Comparison of ENCODE assay signal across 41 mouse cellular contexts in genomic region chr17:38026297-38026696, GRCm38 (mm10). TPM values are rescaled to one million over a fixed set of nuclear protein-coding genes. Genes with fewer than 3 reads are reported as not detected.
DNase-seq lines count a peak whose midpoint lies in the region; ATAC-seq and TF ChIP-seq lines count a peak whose summit lies in the region.
"Had no signal": no experiment of that assay in that cellular context is flagged by ENCODE, and none has a peak within 500 bp of the region (broad histone marks: within the 10 kb centered on the region; RNA-seq: fewer than 3 reads in every experiment).

No protein-coding gene starts in this region.

- ATAC-seq in liver, embryonic 11.5 days (replicated peaks; ENCODE audit: low FRiP score), result peak; percentile 47; the same call in 1 of the 2 replicates
- ATAC-seq in liver, embryonic 12.5 days, result no peak
- ATAC-seq: activated CD4-positive, CD25-positive, alpha-beta regulatory T cell, adult 4 months; CD4-positive, CD25-positive, alpha-beta regulatory T cell, adult 4 months; forebrain, embryonic 15.5 days; intestine, embryonic 16.5 days; midbrain, embryonic 15.5 days; Patski had no signal

- H3K4me2 ChIP-seq in liver, embryonic 11.5 days, result no peak overlapping the region
- no peak overlapping the region for H3K4me2 ChIP-seq in liver, embryonic 12.5 days
- H3K4me2 ChIP-seq: forebrain, embryonic 15.5 days; limb, embryonic 12.5 days; midbrain, embryonic 15.5 days had no signal

- WGBS in liver, embryonic 11.5 days, result 34% methylated on average over 5 of the region's 5 CpGs
- WGBS in liver, embryonic 12.5 days (ENCODE audit: insufficient replicate concordance), result 40% methylated on average over 5 of the region's 5 CpGs

- no peak overlapping the region for H3K27ac ChIP-seq in liver, embryonic 11.5 days (ENCODE audit: low read depth, low read length)
- H3K27ac ChIP-seq in liver, embryonic 12.5 days, result no peak overlapping the region
- no peak overlapping the region for H3K27ac ChIP-seq in ES-E14 (ENCODE audit: insufficient read depth, low read depth, low read length, poor library complexity, severe bottlenecking)
- H3K27ac ChIP-seq: forebrain, embryonic 15.5 days; heart, adult 2 months; kidney, postnatal 0 days; limb, embryonic 12.5 days; macrophage; midbrain, embryonic 10.5 days; midbrain, embryonic 15.5 days had no signal

- in situ Hi-C loops in ES-E14 (cut with MboI; ENCODE audit: low sequenced_read_pairs in 2 of 2, unreplicated experiment in 2 of 2), result no loop called here

- H3K9me3 ChIP-seq in liver, embryonic 11.5 days (ENCODE audit: control insufficient read depth, low read length), result no peaks in the 10 kb centered on the region
- H3K9me3 ChIP-seq in liver, embryonic 12.5 days (replicated peaks), result no peaks in the 10 kb centered on the region
- no peaks in the 10 kb centered on the region for H3K9me3 ChIP-seq in ES-E14 (ENCODE audit: control insufficient read depth, insufficient read depth, low read depth, low read length)
- H3K9me3 ChIP-seq: forebrain, embryonic 15.5 days; midbrain, embryonic 10.5 days; midbrain, embryonic 15.5 days had no signal

- no peaks in the 10 kb centered on the region for H3K4me1 ChIP-seq in liver, embryonic 11.5 days (replicated peaks; ENCODE audit: control insufficient read depth, insufficient read depth, low read length)
- no peaks in the 10 kb centered on the region for H3K4me1 ChIP-seq in liver, embryonic 12.5 days
- 0 out of 4 replicates have a peak, but pooled peaks cover 0 to 1% of the 10 kb centered on the region in 2 experiments for H3K4me1 ChIP-seq in ES-E14 (ENCODE audit: control insufficient read depth in 2 of 2, insufficient read depth in 2 of 2, low read length in 2 of 2, poor library complexity in 1 of 2)
- H3K4me1 ChIP-seq: forebrain, embryonic 15.5 days; limb, embryonic 12.5 days; midbrain, embryonic 10.5 days; midbrain, embryonic 15.5 days had no signal

- H3K27me3 ChIP-seq in liver, embryonic 11.5 days (replicated peaks; ENCODE audit: control insufficient read depth, insufficient read depth, low read length), result no peaks in the 10 kb centered on the region
- H3K27me3 ChIP-seq in liver, embryonic 12.5 days (replicated peaks), result no peaks in the 10 kb centered on the region
- H3K27me3 ChIP-seq: forebrain, embryonic 15.5 days; limb, embryonic 12.5 days; midbrain, embryonic 15.5 days; Patski had no signal

- H3K9ac ChIP-seq in liver, embryonic 11.5 days (ENCODE audit: low read depth, low read length), result no peak overlapping the region
- H3K9ac ChIP-seq in liver, embryonic 12.5 days, result no peak overlapping the region
- H3K9ac ChIP-seq in ES-E14 (ENCODE audit: insufficient read depth, low read depth, low read length, poor library complexity, severe bottlenecking), result no peak overlapping the region
- H3K9ac ChIP-seq: forebrain, embryonic 15.5 days; limb, embryonic 12.5 days; midbrain, embryonic 15.5 days had no signal

- DNase-seq in liver, embryonic 11.5 days (ENCODE audit: low spot score), result no peak
- DNase-seq in ES-E14 (ENCODE audit: low read depth, low spot score), result peak; percentile 55
- DNase-seq in embryo, embryonic 10 days (ENCODE audit: low spot score), result peak; percentile 24
- DNase-seq in mesoderm, embryonic 11.5 days (ENCODE audit: low read depth, low spot score), result peak; percentile 0
- no peak for DNase-seq in adrenal gland, adult 8-10 months
- DNase-seq in heart, adult 18-20 months, result no peak
- no peak for DNase-seq in spleen, postnatal 36 days (ENCODE audit: low spot score in 2 of 2)
- DNase-seq: adrenal gland, postnatal 10 days; cerebellum, adult 11 months; cerebellum, adult 9-10 months; cerebellum, postnatal 36 days; gastrocnemius, postnatal 25 days; heart, adult 2 months; kidney, adult 8-10 months; layer of hippocampus, adult 9-11 months; lung, adult 2 months; lung, postnatal 10 days; right cerebral cortex, postnatal 25 days; thymus, postnatal 25 days had no signal

- H3K36me3 ChIP-seq in liver, embryonic 11.5 days (ENCODE audit: control insufficient read depth, insufficient read depth, low read length), result no peaks in the 10 kb centered on the region
- H3K36me3 ChIP-seq in liver, embryonic 12.5 days, result no peaks in the 10 kb centered on the region
- no peaks in the 10 kb centered on the region for H3K36me3 ChIP-seq in ES-E14 (ENCODE audit: control insufficient read depth, insufficient read depth, low read length, poor library complexity, severe bottlenecking)
- H3K36me3 ChIP-seq: forebrain, embryonic 15.5 days; limb, embryonic 12.5 days; midbrain, embryonic 10.5 days; midbrain, embryonic 15.5 days had no signal

- no peak overlapping the region for H3K4me3 ChIP-seq in liver, embryonic 11.5 days (ENCODE audit: low read depth, low read length)
- H3K4me3 ChIP-seq in liver, embryonic 12.5 days, result no peak overlapping the region
- no peak overlapping the region for H3K4me3 ChIP-seq in ES-E14 (ENCODE audit: insufficient read depth in 1 of 2, low read depth in 1 of 2, low read length in 2 of 2, poor library complexity in 1 of 2, severe bottlenecking in 1 of 2)
- H3K4me3 ChIP-seq: forebrain, embryonic 15.5 days; heart, adult 2 months; limb, embryonic 12.5 days; midbrain, embryonic 10.5 days; midbrain, embryonic 15.5 days had no signal

TF ChIP-seq in ES-E14, 5 proteins besides CTCF, POLR2A, EP300 and RAD21:
- TF ChIP-seq ZC3H11A (IDR thresholded peaks at IDR 0.05; ENCODE audit: borderline replicate concordance, low read depth, low read length), result peak; percentile 70; the same call in 1 of the 2 replicates
- TF ChIP-seq CHD2 (IDR thresholded peaks at IDR 0.05; ENCODE audit: low read depth, low read length), result no peak

RNA-seq across cellular contexts. Expression of gene Olfr129, which starts 33.6 kb away (rescaled TPM):
- not detected in 2 replicates for polyA plus RNA-seq in liver, embryonic 11.5 days (2014; fragmentation: Nextera tagmentation; extraction: Ambion mirVana)
- not detected in 2 replicates for polyA plus RNA-seq in liver, embryonic 12.5 days (2016; fragmentation: Nextera tagmentation; extraction: Ambion mirVana)
- not detected in 2 replicates for total RNA-seq in ES-E14 (2012; rRNA removed)
- not detected for total RNA-seq in adrenal gland, adult 8-10 months (2022)
- not detected for total RNA-seq in heart, adult 18-20 months (2021)
- total RNA-seq: adrenal gland, postnatal 10 days; gastrocnemius, adult 18-20 months; gastrocnemius, postnatal 25 days; heart, adult 2 months; heart, postnatal 25 days; left cerebral cortex, postnatal 25 days; liver, adult 2 months; MEL; neutrophil, adult 5-6 weeks had no signal
- polyA plus RNA-seq: activated CD4-positive, CD25-positive, alpha-beta regulatory T cell, adult 4 months; CD4-positive, CD25-positive, alpha-beta regulatory T cell, adult 4 months; embryonic facial prominence, embryonic 11.5 days; forebrain, embryonic 15.5 days; heart, adult 2 months; heart, embryonic 14.5 days; hindbrain, embryonic 11.5 days; intestine, embryonic 16.5 days; kidney, postnatal 0 days; limb, embryonic 12.5 days; liver, adult 2 months; lung, adult 2 months; macrophage; midbrain, embryonic 10.5 days; midbrain, embryonic 15.5 days; Patski; stomach, embryonic 16.5 days had no signal

RNA-seq across cellular contexts. Expression of gene Olfr130, which starts 37.4 kb away (rescaled TPM):
- polyA plus RNA-seq in liver, embryonic 11.5 days (2014; fragmentation: Nextera tagmentation; extraction: Ambion mirVana), result not detected in 2 replicates
- polyA plus RNA-seq in liver, embryonic 12.5 days (2016; fragmentation: Nextera tagmentation; extraction: Ambion mirVana), result not detected in 2 replicates
- not detected in 2 replicates for total RNA-seq in ES-E14 (2012; rRNA removed)
- total RNA-seq in adrenal gland, adult 8-10 months (2022), result not detected
- total RNA-seq in heart, adult 18-20 months (2021), result not detected
- total RNA-seq: adrenal gland, postnatal 10 days; gastrocnemius, adult 18-20 months; gastrocnemius, postnatal 25 days; heart, adult 2 months; heart, postnatal 25 days; left cerebral cortex, postnatal 25 days; liver, adult 2 months; MEL; neutrophil, adult 5-6 weeks had no signal
- polyA plus RNA-seq: activated CD4-positive, CD25-positive, alpha-beta regulatory T cell, adult 4 months; CD4-positive, CD25-positive, alpha-beta regulatory T cell, adult 4 months; embryonic facial prominence, embryonic 11.5 days; forebrain, embryonic 15.5 days; frontal cortex, adult 2 months; heart, adult 2 months; heart, embryonic 14.5 days; hindbrain, embryonic 11.5 days; intestine, embryonic 16.5 days; kidney, postnatal 0 days; limb, embryonic 12.5 days; liver, adult 2 months; lung, adult 2 months; macrophage; midbrain, embryonic 10.5 days; midbrain, embryonic 15.5 days; Patski; stomach, embryonic 16.5 days had no signal

Comparison
In these comparisons a context has a peak if more than half of its experiments do, and no peak if none do; other contexts are left out.
1. DNase-seq: peak in ES-E14 (single experiment), embryo, embryonic 10 days (single experiment) and mesoderm, embryonic 11.5 days (single experiment); none in liver, embryonic 11.5 days (single experiment), adrenal gland, adult 8-10 months (single experiment), heart, adult 18-20 months (0 of 2) and spleen, postnatal 36 days (0 of 2).